Mouse (Mus musculus): Measurements from ENCODE around the gene Tmem81. TPM values are rescaled to one million over a fixed set of nuclear protein-coding genes. Genes with fewer than 3 reads are reported as not detected.

Gene Tmem81
- 15.1 TPM for polyA plus RNA-seq (2017; shearing (Covaris generic))

DNA sequence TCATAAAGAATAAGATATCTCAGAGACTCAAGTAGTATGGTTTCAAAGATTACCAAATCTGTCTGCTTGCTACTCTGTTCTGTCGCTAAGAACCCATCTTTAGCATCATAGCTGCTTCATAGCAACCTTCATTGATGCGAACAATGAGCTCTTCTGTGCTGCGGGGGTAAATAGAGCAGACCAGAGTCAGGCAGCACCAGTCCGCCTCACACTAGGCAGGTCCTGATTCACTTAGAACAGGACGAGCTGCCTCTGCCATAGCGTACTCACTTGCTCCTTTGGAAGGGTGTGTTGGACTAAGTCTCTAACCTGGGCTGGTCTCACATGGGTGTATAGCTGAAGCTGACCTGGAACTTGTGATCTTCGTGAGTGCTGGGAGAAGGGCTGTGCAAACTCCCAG lies at the start of gene Tmem81:
Tmem81 (plus strand) TSS at position 173 of the 400 bp plus-strand sequence.

GRCm38 (mm10) chr1:132476928-132477691 lies 28.9 kb upstream of the Tmem81 start, which contains the start of gene Rbbp5:
Gene Rbbp5 (plus strand): TSS chr1:132477365.

DNA sequence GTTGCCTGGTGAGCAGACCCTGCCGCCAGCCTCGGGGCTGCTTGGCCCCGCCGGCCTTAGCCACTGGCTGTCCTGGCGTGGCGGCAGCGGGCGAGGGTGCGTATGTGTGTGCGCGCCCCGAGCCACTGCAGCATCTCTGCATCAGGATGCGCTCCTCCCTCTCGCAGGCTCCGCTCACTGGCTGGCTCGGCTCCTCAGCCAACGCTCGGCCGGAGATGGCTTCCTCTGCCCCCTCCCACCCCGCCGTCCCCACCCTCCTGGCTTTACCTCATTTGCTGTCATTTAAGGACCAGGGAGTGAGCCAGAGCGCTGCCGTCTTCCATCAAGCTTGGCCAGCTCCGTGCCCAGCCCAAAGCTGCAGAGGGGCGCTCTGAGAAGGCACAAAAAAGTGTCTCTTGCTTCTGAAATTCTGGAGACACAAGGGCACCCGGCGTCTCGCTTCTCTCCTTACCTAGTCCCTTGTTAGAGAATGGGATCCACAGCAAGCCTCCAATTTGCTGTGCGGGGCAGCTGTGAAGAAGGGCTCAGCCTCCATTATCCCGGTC lies 36.8 kb downstream of the Tmem81 start, which contains the start of gene Cntn2:
Cntn2 (minus strand) TSS at position 495 of the 545 bp plus-strand sequence.

Other genes starting within 250 kb of the Tmem81 start
- not detected for gene Klhdc8a, start 207.6 kb upstream of the Tmem81 start, polyA plus RNA-seq (2017; shearing (Covaris generic))
- 3.3 TPM for gene Nuak2, start 190.1 kb upstream of the Tmem81 start, polyA plus RNA-seq (2017; shearing (Covaris generic))
- 0.53 TPM for gene Tmcc2, start 114.9 kb upstream of the Tmem81 start, polyA plus RNA-seq (2017; shearing (Covaris generic))
- 5.2 TPM for gene Dstyk, start 88.7 kb upstream of the Tmem81 start, polyA plus RNA-seq (2017; shearing (Covaris generic))
- gene Rbbp5, start 28.9 kb upstream of the Tmem81 start, polyA plus RNA-seq (2017; shearing (Covaris generic)), result 82.2 TPM
- not detected for gene Cntn2, start 37.0 kb downstream of the Tmem81 start, polyA plus RNA-seq (2017; shearing (Covaris generic))
- not detected for gene Nfasc, start 235.6 kb downstream of the Tmem81 start, polyA plus RNA-seq (2017; shearing (Covaris generic))

Data from CD4-positive, CD25-positive, alpha-beta regulatory T cell, adult 9 weeks (primary cell).